Mouse (Mus musculus) lung, embryonic 16.5 days (tissue): ENCODE data around the gene Shank1. TPM values are rescaled to one million over a fixed set of nuclear protein-coding genes. Genes with fewer than 3 reads are reported as not detected.

Source experiments
- ATAC-seq: fragments of 200-750 bp; cut with Nextera tagmentation; 2 replicates; pipeline ENCODE4 v1.8.0; 2017; ENCODE audit warnings: low read depth, mild to moderate bottlenecking, moderate library complexity
- H3K27ac ChIP-seq: fragments of 300-500 bp; sonication (generic); 2 replicates; pipeline ENCODE4 v1.5.1; 2014; ENCODE audit warnings: mild to moderate bottlenecking, control low read depth, low read length
- H3K27me3 ChIP-seq: fragments of 300-500 bp; sonication (generic); 2 replicates; pipeline ENCODE4 v1.6.1; 2014; ENCODE audit warnings: low read depth, low read length, mixed read lengths; ENCODE audit not compliant: control insufficient read depth, insufficient read depth
- H3K36me3 ChIP-seq: fragments of 300-500 bp; sonication (generic); 2 replicates; pipeline ENCODE4 v1.6.1; 2014; ENCODE audit warnings: low read length; ENCODE audit not compliant: control insufficient read depth, insufficient read depth
- H3K4me1 ChIP-seq: fragments of 300-500 bp; sonication (generic); replicated peaks from 2 replicates; pipeline ENCODE4 v1.6.1; 2014; ENCODE audit warnings: low read length, mixed read lengths; ENCODE audit not compliant: control insufficient read depth, insufficient read depth
- H3K4me2 ChIP-seq: fragments of 300-500 bp; sonication (generic); 2 replicates; pipeline ENCODE4 v1.6.1; 2014; ENCODE audit warnings: low read depth, low read length, control low read depth
- H3K4me3 ChIP-seq: fragments of 300-500 bp; sonication (generic); 2 replicates; pipeline ENCODE4 v1.5.1; 2014; ENCODE audit warnings: mild to moderate bottlenecking, low read length, control low read depth
- H3K9ac ChIP-seq: fragments of 300-500 bp; sonication (generic); 2 replicates; pipeline ENCODE4 v1.6.1; 2014; ENCODE audit warnings: low read length, control low read depth
- H3K9me3 ChIP-seq: fragments of 300-500 bp; sonication (generic); 2 replicates; pipeline ENCODE4 v1.6.1; 2016; ENCODE audit warnings: low read length; ENCODE audit not compliant: control insufficient read depth
- WGBS: fragments of 180-500 bp; shearing (Covaris S2); extraction: QIAGEN DNeasy Blood & Tissue Kit; methylation state at CpG from one replicate; pipeline ENCODE4 v1.1.7; 2014; 5-methylcytosine and 5-hydroxymethylcytosine counted together
- polyA plus RNA-seq: library from polyadenylated mRNA; unstranded; fragments of >200 nt; fragmentation: Nextera tagmentation; extraction: Ambion mirVana; gene quantifications from 2 replicates; pipeline ENCODE4 v1.2.1, GENCODE M21; 2015

Shank1 gene
- polyA plus RNA-seq, 1 experiment from 2014 or later: 1.1 TPM

DNA sequence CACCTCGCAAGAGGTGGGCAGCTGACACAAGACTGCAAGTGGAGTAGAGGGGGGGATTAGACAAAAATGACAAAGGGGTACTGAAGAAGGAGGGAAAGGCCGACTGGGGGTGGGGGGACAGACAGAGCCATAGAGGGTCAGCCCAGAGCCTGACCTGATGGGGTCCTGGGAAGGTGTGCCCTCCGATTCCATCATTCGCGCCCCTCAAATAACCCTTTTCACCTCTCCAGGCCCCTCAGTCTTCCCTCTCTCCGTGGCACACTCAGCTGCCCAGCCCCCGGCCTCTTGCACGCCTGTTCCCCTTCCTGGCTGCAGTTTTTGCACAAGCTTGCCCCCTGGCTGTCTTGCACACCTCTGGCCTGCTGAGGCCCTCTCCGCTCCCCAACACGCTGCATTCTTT, 47.5 kb downstream of the Shank1 start:
- H3K27ac ChIP-seq: peak overlapping the region; percentile 85
- no peaks in the 10 kb centered on the region for H3K36me3 ChIP-seq
- peak overlapping the region; percentile 32 for H3K4me3 ChIP-seq
- H3K4me1 ChIP-seq: peaks cover 23% of the 10 kb centered on the region
- H3K9ac ChIP-seq: peak overlapping the region; percentile 44
- no peak for ATAC-seq
- no peaks in the 10 kb centered on the region for H3K9me3 ChIP-seq
- H3K4me2 ChIP-seq: peak overlapping the region; percentile 40
- peaks cover 67% of the 10 kb centered on the region for H3K27me3 ChIP-seq
- 9% methylated on average over 10 of the region's 10 CpGs for WGBS

DNA sequence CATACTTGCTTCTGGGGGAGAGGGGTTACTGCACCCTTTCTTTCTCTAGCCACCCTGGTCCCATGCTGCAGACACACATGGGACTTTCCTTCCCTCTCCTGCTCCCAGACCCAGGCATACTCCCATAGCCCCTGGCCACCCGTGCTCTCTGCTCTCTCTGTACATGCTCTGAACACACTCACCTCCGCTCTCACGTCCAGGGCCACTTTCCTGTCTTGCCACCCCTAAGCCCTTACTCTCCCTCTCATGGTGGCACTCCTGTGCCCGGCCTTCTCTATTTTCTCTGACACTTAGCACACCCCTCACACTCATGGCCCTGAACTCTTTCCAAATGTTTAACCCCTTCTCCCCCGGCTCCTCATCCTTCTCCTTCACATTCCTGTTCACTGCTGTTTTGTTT, 48.0 kb downstream of the Shank1 start:
- H3K4me2 ChIP-seq: peak overlapping the region; percentile 40
- H3K4me1 ChIP-seq: peaks cover 23% of the 10 kb centered on the region
- ATAC-seq: peak; percentile 67
- H3K36me3 ChIP-seq: no peaks in the 10 kb centered on the region
- peak overlapping the region; percentile 32 for H3K4me3 ChIP-seq
- H3K27ac ChIP-seq: peak overlapping the region; percentile 85
- no peaks in the 10 kb centered on the region for H3K9me3 ChIP-seq
- 12% methylated on average over 5 of the region's 5 CpGs for WGBS
- H3K9ac ChIP-seq: peak overlapping the region; percentile 44
- H3K27me3 ChIP-seq: peaks cover 62% of the 10 kb centered on the region

DNA sequence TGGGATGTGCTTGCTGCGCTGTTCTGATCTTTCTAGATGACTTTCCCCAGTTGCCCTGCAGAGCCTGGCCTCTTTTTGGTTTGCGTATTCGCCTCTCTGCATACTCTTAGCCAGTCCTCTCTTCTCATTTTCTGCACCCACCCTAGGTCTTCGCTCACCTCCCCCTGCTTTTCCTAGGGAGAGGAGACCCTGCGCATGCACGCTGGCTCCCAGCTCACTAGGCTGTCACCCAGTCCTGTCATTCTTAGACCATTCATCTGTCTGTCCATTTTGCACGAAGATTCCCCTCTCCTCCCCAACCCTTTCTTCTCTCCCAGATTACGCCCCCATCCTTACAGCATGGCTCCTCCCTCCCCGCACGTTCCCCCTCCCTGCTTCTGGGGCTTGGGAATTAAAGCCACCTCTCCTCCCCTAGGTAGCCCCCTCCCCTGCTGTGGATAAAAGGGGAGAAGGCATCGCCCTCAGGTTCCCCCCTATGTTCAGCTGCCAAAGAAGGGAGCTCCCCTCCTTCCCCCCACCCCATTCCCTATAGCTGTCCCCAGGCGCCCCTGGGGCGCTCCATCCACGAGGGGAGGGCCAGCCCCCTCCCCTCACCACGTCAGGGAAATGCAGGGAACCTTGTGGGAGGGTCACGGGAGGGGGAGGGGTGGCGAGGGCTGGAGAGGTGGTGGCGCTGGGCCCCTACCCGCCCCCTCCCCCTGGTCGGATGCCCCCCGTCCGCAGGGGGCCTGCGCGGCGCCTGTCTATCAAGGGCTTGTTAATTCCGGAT, 49.0 kb downstream of the Shank1 start:
- peak overlapping the region; percentile 48 for H3K4me3 ChIP-seq
- peak overlapping the region; percentile 81 for H3K4me2 ChIP-seq
- peaks cover 17% of the 10 kb centered on the region for H3K4me1 ChIP-seq
- H3K9me3 ChIP-seq: no peaks in the 10 kb centered on the region
- H3K36me3 ChIP-seq: no peaks in the 10 kb centered on the region
- H3K9ac ChIP-seq: peak overlapping the region; percentile 71
- peak; percentile 8; the same call in 1 of the 2 replicates for ATAC-seq
- 5% methylated on average over 21 of the region's 26 CpGs for WGBS
- peaks cover 51% of the 10 kb centered on the region for H3K27me3 ChIP-seq
- peak overlapping the region; percentile 74 for H3K27ac ChIP-seq

DNA sequence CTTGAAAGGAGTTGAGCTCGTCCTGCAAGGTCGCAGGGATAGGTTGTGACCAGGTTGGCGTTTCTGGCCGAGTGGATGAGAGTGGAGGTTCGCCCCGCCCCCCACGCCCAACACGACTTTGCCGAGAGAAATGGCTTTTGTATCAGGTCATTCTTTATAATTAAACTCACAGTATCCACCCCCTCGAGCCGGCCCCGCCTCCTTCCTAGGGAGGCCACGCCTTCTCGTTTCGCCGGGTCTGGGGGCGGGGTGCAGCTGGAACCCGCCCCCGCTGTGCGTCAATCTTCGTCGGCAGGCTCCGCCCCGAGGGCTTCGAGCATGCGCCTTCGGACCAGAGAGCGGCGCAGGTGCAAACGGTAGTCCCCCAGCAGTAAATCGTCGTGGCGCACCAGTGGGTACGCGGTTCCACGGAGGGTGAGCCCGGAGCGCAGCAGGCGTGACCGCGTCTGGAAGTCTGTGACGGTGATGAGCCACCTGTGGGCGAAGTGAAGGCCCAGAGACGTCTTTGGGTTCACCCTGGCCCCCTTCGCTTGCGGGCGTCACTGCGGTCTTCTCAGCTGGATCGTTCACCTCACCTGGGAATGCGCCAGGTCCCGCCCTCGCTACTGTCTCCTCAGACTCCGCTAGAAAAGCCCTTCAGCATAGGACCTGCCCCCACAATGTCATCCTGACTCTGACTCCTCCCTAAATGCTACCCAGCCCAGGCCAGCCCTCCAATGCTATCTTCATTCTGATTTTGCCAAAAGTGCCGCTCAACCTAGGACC, 50.0 kb downstream of the Shank1 start:
- WGBS: under 1% methylated on average over 51 of the region's 54 CpGs
- Histone ChIP-seq H3K4me1 (peaks cover 17% of the 10 kb centered on the region), H3K27ac (peak overlapping the region; percentile 74), H3K4me2 (peak overlapping the region; percentile 81), H3K9me3 (no peaks in the 10 kb centered on the region), H3K36me3 (no peaks in the 10 kb centered on the region), H3K27me3 (peaks cover 41% of the 10 kb centered on the region), H3K4me3 (peak overlapping the region; percentile 48), H3K9ac (peak overlapping the region; percentile 71)
- peak; percentile 78 for ATAC-seq

DNA sequence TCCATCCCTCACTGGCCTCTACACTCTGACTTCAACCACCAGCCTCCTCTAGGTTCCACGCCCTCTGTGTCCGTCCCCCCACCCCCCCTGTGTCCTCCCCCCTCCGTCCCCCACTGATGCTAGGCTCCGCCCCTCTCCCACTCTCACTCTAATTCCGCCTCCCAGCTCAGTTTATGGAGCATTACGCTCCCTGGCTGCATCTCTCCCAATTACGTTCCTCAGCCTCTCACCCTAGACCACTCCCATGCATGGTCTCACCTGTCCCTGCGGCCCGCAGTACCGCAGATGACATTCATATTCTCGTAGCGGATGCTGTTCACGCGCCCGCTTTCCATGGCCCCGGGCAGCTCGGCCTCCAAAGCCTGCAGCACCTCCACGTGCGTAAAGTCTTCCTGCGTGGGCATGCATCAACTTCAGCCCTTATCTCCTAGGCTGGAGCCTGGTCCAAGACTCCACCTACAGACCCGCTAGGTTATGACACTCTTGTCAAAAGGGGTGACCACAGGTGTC, 50.8 kb downstream of the Shank1 start:
- ATAC-seq: no peak
- H3K4me1 ChIP-seq: peaks cover 17% of the 10 kb centered on the region
- peak overlapping the region; percentile 81 for H3K4me2 ChIP-seq
- peaks cover 36% of the 10 kb centered on the region for H3K27me3 ChIP-seq
- H3K9ac ChIP-seq: no peak overlapping the region; the same call in 1 of the 2 replicates
- no peak overlapping the region for H3K27ac ChIP-seq
- H3K4me3 ChIP-seq: peak overlapping the region; percentile 48
- WGBS: 8% methylated on average over 21 of the region's 21 CpGs
- no peaks in the 10 kb centered on the region for H3K9me3 ChIP-seq
- H3K36me3 ChIP-seq: no peaks in the 10 kb centered on the region

DNA sequence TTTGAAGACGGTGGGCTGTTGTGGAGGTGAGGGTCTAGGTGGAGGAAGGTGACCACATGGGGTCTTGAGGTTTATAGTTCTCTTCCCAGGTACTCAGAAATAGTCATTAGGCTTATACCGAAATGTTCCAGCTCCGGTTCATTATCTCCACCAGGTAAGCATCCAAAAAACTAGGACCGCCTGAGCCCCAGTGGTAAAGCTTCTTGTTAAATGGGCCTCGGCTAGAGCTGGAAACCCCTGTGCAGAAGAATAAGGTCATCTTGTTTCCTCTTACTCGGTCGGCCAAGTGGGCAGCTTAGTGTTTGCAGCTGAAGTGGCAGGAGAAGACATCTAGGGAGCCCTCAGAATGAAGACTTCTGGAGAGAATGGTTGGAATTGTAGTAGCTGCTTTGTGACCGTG, 62.6 kb downstream of the Shank1 start:
- no peak overlapping the region for H3K4me2 ChIP-seq

DNA sequence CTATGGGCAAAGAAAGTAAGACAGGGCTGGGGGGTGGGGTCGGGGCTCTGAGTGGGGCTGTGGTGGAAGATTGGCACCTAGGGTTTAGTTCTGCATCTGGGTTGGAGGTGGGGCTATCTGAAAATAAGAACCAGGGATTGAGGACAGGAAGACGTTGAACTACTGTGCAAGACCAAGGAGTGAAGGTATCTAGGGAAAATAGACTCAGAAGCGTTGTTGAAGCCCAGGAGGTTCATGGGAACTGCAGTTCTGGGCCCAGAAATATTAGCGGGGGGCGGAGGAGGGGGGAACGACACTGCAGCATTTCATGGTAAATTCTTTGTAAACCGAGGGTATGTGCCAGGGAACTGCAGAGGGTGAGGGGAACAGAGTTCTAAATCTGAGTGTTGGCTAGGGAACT, 63.4 kb downstream of the Shank1 start:
- H3K9ac ChIP-seq: peak overlapping the region; percentile 60
- H3K27ac ChIP-seq: no peak overlapping the region

More for the DNA sequence above, 62.6 kb downstream of the Shank1 start:
- Histone ChIP-seq H3K9me3 (no peaks in the 10 kb centered on the region), H3K9ac (no peak overlapping the region), H3K4me3 (no peak overlapping the region), H3K27ac (no peak overlapping the region), H3K27me3 (no peaks in the 10 kb centered on the region), H3K4me1 (peaks cover 7% of the 10 kb centered on the region), H3K36me3 (no peaks in the 10 kb centered on the region)
- ATAC-seq: no peak
- WGBS: 84% methylated on average over 8 of the region's 8 CpGs

DNA sequence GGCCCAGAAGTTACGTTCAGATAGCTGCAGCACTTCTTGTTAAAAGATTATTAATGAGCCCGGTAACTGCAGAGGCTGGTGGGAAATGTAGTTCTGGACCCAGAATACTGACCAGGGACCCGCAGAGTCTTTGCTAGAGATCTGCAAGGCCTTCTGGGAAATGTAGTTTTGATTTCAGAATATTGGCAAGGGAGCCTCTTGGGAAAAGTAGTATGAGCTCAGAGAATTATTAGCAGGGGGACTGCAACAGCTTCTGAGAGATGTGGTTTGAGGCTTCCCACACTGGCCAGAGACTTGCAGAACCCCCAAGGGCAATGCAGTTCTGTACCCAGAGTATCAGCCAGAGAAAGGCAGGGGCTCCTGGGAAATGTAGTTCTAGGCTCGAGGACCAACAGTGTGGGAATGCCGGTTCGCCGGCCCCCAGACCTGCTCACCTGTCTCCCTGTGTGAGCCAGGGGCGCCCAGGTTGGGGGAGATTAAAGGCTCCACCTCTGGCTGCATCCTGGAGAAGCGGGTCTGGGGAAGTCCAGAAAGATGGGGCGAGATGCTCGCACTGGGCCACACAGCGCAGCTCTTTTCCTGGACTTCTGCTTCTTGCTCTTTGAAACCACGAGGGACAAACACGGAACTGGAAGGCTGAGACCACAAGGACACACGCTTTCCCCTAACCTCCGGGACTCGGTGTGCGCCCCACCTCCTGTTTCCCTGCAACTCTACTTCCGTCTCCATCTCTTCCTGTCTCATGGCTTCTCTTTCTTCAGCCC, 64.0 kb downstream of the Shank1 start:
- H3K27ac ChIP-seq: peak overlapping the region; percentile 76
- H3K27me3 ChIP-seq: no peaks in the 10 kb centered on the region
- H3K4me2 ChIP-seq: peak overlapping the region; percentile 88
- H3K36me3 ChIP-seq: no peaks in the 10 kb centered on the region
- H3K9me3 ChIP-seq: no peaks in the 10 kb centered on the region
- WGBS: under 1% methylated on average over 19 of the region's 19 CpGs
- ATAC-seq: peak; percentile 92
- peak overlapping the region; percentile 76 for H3K9ac ChIP-seq
- peak overlapping the region; percentile 71 for H3K4me3 ChIP-seq
- H3K4me1 ChIP-seq: peaks cover 14% of the 10 kb centered on the region

More for the DNA sequence above, 63.4 kb downstream of the Shank1 start:
- WGBS: 7% methylated on average over 7 of the region's 7 CpGs
- Histone ChIP-seq H3K4me3 (peak overlapping the region; percentile 71), H3K9me3 (no peaks in the 10 kb centered on the region), H3K27me3 (no peaks in the 10 kb centered on the region), H3K4me1 (peaks cover 11% of the 10 kb centered on the region), H3K4me2 (peak overlapping the region; percentile 88), H3K36me3 (no peaks in the 10 kb centered on the region)
- no peak for ATAC-seq
